Mouse (Mus musculus) stomach, embryonic 16.5 days (tissue): ENCODE measurements around the gene Elovl6. TPM values are rescaled to one million over a fixed set of nuclear protein-coding genes. Genes with fewer than 3 reads are reported as not detected.

Experiments
- ATAC-seq: fragments of 200-750 bp; cut with Nextera tagmentation; 2 replicates; pipeline ENCODE4 v1.8.0; 2017; ENCODE audit warnings: moderate number of reproducible peaks, moderate TSS enrichment; ENCODE audit not compliant: insufficient read depth, low FRiP score
- H3K27ac ChIP-seq: fragments of 300-500 bp; sonication (generic); 2 replicates; pipeline ENCODE4 v1.5.1; 2014; ENCODE audit warnings: low read length
- H3K27me3 ChIP-seq: fragments of 300-500 bp; sonication (generic); 2 replicates; pipeline ENCODE4 v1.6.1; 2014; ENCODE audit warnings: low read length, control low read depth, mixed read lengths; ENCODE audit not compliant: control insufficient read depth, insufficient read depth
- H3K36me3 ChIP-seq: fragments of 300-500 bp; sonication (generic); 2 replicates; pipeline ENCODE4 v1.6.1; 2014; ENCODE audit warnings: low read length; ENCODE audit not compliant: control insufficient read depth, insufficient read depth
- H3K4me1 ChIP-seq: fragments of 300-500 bp; sonication (generic); 2 replicates; pipeline ENCODE4 v1.6.1; 2014; ENCODE audit warnings: low read length, control low read depth, mixed read lengths; ENCODE audit not compliant: control insufficient read depth, insufficient read depth
- H3K4me2 ChIP-seq: fragments of 300-500 bp; sonication (generic); 2 replicates; pipeline ENCODE4 v1.6.1; 2014; ENCODE audit warnings: low read depth, low read length, mixed read lengths
- H3K4me3 ChIP-seq: fragments of 300-500 bp; sonication (generic); replicated peaks from 2 replicates; pipeline ENCODE4 v1.5.1; 2014; ENCODE audit warnings: mild to moderate bottlenecking, low read length
- H3K9ac ChIP-seq: fragments of 300-500 bp; sonication (generic); 2 replicates; pipeline ENCODE4 v1.6.1; 2014; ENCODE audit warnings: low read length
- H3K9me3 ChIP-seq: fragments of 300-500 bp; sonication (generic); replicated peaks from 2 replicates; pipeline ENCODE4 v1.6.1; 2016; ENCODE audit warnings: low read length, control low read depth; ENCODE audit not compliant: control insufficient read depth
- WGBS: fragments of 180-500 bp; shearing (Covaris S2); extraction: QIAGEN DNeasy Blood & Tissue Kit; methylation state at CpG from one replicate; pipeline ENCODE4 v1.1.7; 2014; 5-methylcytosine and 5-hydroxymethylcytosine counted together
- polyA plus RNA-seq: library from polyadenylated mRNA; unstranded; fragments of >200 nt; fragmentation: Nextera tagmentation; extraction: Ambion mirVana; gene quantifications from 2 replicates; pipeline ENCODE4 v1.2.1, GENCODE M21; 2015

Gene Elovl6
- polyA plus RNA-seq, 1 experiment from 2014 or later: 27.5 TPM

GRCm38 (mm10) chr3:129656540-129656939 is 124.4 kb downstream of the Elovl6 start:
- Histone ChIP-seq H3K27ac (no peak overlapping the region), H3K4me2 (no peak overlapping the region), H3K9me3 (no peaks in the 10 kb centered on the region; the same call in 1 of the 2 replicates), H3K36me3 (no peaks in the 10 kb centered on the region), H3K4me3 (no peak overlapping the region), H3K27me3 (no peaks in the 10 kb centered on the region), H3K4me1 (no peaks in the 10 kb centered on the region), H3K9ac (no peak overlapping the region)
- no peak for ATAC-seq
- WGBS: 69% methylated on average over 4 of the region's 4 CpGs

GRCm38 (mm10) chr3:129657222-129657621 is 125.1 kb downstream of the Elovl6 start:
- H3K27ac ChIP-seq: no peak overlapping the region
- no peak overlapping the region for H3K4me3 ChIP-seq
- no peaks in the 10 kb centered on the region for H3K27me3 ChIP-seq
- no peaks in the 10 kb centered on the region; the same call in 1 of the 2 replicates for H3K9me3 ChIP-seq
- H3K9ac ChIP-seq: no peak overlapping the region
- H3K36me3 ChIP-seq: no peaks in the 10 kb centered on the region
- no peak for ATAC-seq
- WGBS: 80% methylated on average over 9 of the region's 9 CpGs
- H3K4me1 ChIP-seq: no peaks in the 10 kb centered on the region
- H3K4me2 ChIP-seq: no peak overlapping the region

- no peaks in the 10 kb centered on the region; the same call in 1 of the 2 replicates for H3K9me3 ChIP-seq
- H3K4me2 ChIP-seq: no peak overlapping the region
- no peak for ATAC-seq
- H3K36me3 ChIP-seq: no peaks in the 10 kb centered on the region
- H3K27me3 ChIP-seq: no peaks in the 10 kb centered on the region
- 78% methylated on average over 11 of the region's 11 CpGs for WGBS
- no peaks in the 10 kb centered on the region for H3K4me1 ChIP-seq
- no peak overlapping the region for H3K4me3 ChIP-seq
- no peak overlapping the region for H3K27ac ChIP-seq
- no peak overlapping the region for H3K9ac ChIP-seq
Measured at GRCm38 (mm10) chr3:129657775-129658174, 125.6 kb downstream of the Elovl6 start.

- WGBS: 81% methylated on average over 7 of the region's 7 CpGs
- no peak overlapping the region for H3K27ac ChIP-seq
Measured at GRCm38 (mm10) chr3:129658776-129659175, 126.6 kb downstream of the Elovl6 start.

GRCm38 (mm10) chr3:129663906-129664305 is 131.8 kb downstream of the Elovl6 start:
- Histone ChIP-seq H3K36me3 (no peaks in the 10 kb centered on the region), H3K27me3 (no peaks in the 10 kb centered on the region), H3K4me3 (no peak overlapping the region), H3K9me3 (no peaks in the 10 kb centered on the region), H3K9ac (no peak overlapping the region), H3K4me1 (no peaks in the 10 kb centered on the region), H3K27ac (no peak overlapping the region), H3K4me2 (no peak overlapping the region)
- WGBS: 63% methylated on average over 2 of the region's 2 CpGs
- ATAC-seq: no peak

More at GRCm38 (mm10) chr3:129658776-129659175, 126.6 kb downstream of the Elovl6 start:
- no peak overlapping the region for H3K4me3 ChIP-seq
- H3K9ac ChIP-seq: no peak overlapping the region
- no peak for ATAC-seq
- no peaks in the 10 kb centered on the region for H3K36me3 ChIP-seq
- no peaks in the 10 kb centered on the region for H3K27me3 ChIP-seq
- H3K4me1 ChIP-seq: no peaks in the 10 kb centered on the region
- H3K4me2 ChIP-seq: no peak overlapping the region
- H3K9me3 ChIP-seq: no peaks in the 10 kb centered on the region; the same call in 1 of the 2 replicates

GRCm38 (mm10) chr3:129675923-129676322 is 143.8 kb downstream of the Elovl6 start:
- no peaks in the 10 kb centered on the region for H3K9me3 ChIP-seq
- no peak for ATAC-seq

GRCm38 (mm10) chr3:129680258-129680657 is 148.1 kb downstream of the Elovl6 start:
- ATAC-seq: no peak
- no peaks in the 10 kb centered on the region for H3K9me3 ChIP-seq
- no peaks in the 10 kb centered on the region for H3K4me1 ChIP-seq
- H3K27ac ChIP-seq: no peak overlapping the region
- no peak overlapping the region for H3K4me3 ChIP-seq
- H3K9ac ChIP-seq: no peak overlapping the region
- WGBS: 70% methylated on average over 5 of the region's 5 CpGs
- no peak overlapping the region for H3K4me2 ChIP-seq
- H3K27me3 ChIP-seq: no peaks in the 10 kb centered on the region
- no peaks in the 10 kb centered on the region for H3K36me3 ChIP-seq

More at GRCm38 (mm10) chr3:129675923-129676322, 143.8 kb downstream of the Elovl6 start:
- H3K9ac ChIP-seq: no peak overlapping the region
- H3K4me3 ChIP-seq: no peak overlapping the region
- no peak overlapping the region for H3K27ac ChIP-seq
- H3K4me1 ChIP-seq: no peaks in the 10 kb centered on the region
- H3K36me3 ChIP-seq: no peaks in the 10 kb centered on the region
- H3K4me2 ChIP-seq: no peak overlapping the region
- no peaks in the 10 kb centered on the region for H3K27me3 ChIP-seq
- 88% methylated on average over 7 of the region's 7 CpGs for WGBS

- ATAC-seq: peak; percentile 13; the same call in 1 of the 2 replicates
- WGBS: 67% methylated on average over 4 of the region's 4 CpGs
Measured at GRCm38 (mm10) chr3:129681841-129682240, 149.7 kb downstream of the Elovl6 start.

GRCm38 (mm10) chr3:129682389-129682788 is 150.2 kb downstream of the Elovl6 start:
- 63% methylated on average over 10 of the region's 10 CpGs for WGBS
- Histone ChIP-seq H3K36me3 (no peaks in the 10 kb centered on the region), H3K27me3 (no peaks in the 10 kb centered on the region), H3K27ac (no peak overlapping the region), H3K4me2 (no peak overlapping the region), H3K9me3 (no peaks in the 10 kb centered on the region), H3K4me1 (no peaks in the 10 kb centered on the region), H3K9ac (no peak overlapping the region), H3K4me3 (no peak overlapping the region)
- no peak for ATAC-seq

More at GRCm38 (mm10) chr3:129681841-129682240, 149.7 kb downstream of the Elovl6 start:
- H3K27me3 ChIP-seq: no peaks in the 10 kb centered on the region
- H3K4me2 ChIP-seq: no peak overlapping the region
- H3K36me3 ChIP-seq: no peaks in the 10 kb centered on the region
- H3K9me3 ChIP-seq: no peaks in the 10 kb centered on the region
- H3K27ac ChIP-seq: peak overlapping the region; percentile 10; the same call in 1 of the 2 replicates
- H3K9ac ChIP-seq: no peak overlapping the region
- H3K4me1 ChIP-seq: no peaks in the 10 kb centered on the region
- no peak overlapping the region for H3K4me3 ChIP-seq
